Mouse (Mus musculus) heart, embryonic 16.5 days (tissue): Measurements from ENCODE around the gene Kif5c. TPM values are rescaled to one million over a fixed set of nuclear protein-coding genes. Genes with fewer than 3 reads are reported as not detected.

Source experiments
- ATAC-seq: fragments of 200-750 bp; cut with Nextera tagmentation; replicated peaks from 2 replicates; pipeline ENCODE4 v1.8.0; 2017; ENCODE audit warnings: moderate number of reproducible peaks; ENCODE audit not compliant: insufficient read depth, low FRiP score; ENCODE audit errors: extremely low read depth
- H3K27ac ChIP-seq: fragments of 300-500 bp; sonication (generic); 2 replicates; pipeline ENCODE4 v1.5.1; 2014; ENCODE audit warnings: mild to moderate bottlenecking, low read length, control low read depth, moderate library complexity
- H3K27me3 ChIP-seq: fragments of 300-500 bp; sonication (generic); 2 replicates; pipeline ENCODE4 v1.6.1; 2014; ENCODE audit warnings: low read length, mixed read lengths; ENCODE audit not compliant: control insufficient read depth, insufficient read depth
- H3K36me3 ChIP-seq: fragments of 300-500 bp; sonication (generic); 2 replicates; pipeline ENCODE4 v1.6.1; 2014; ENCODE audit not compliant: control insufficient read depth, insufficient read depth
- H3K4me1 ChIP-seq: fragments of 300-500 bp; sonication (generic); 2 replicates; pipeline ENCODE4 v1.6.1; 2014; ENCODE audit warnings: low read length, mixed read lengths; ENCODE audit not compliant: control insufficient read depth, insufficient read depth
- H3K4me2 ChIP-seq: fragments of 300-500 bp; sonication (generic); 2 replicates; pipeline ENCODE4 v1.6.1; 2014; ENCODE audit warnings: low read depth, mild to moderate bottlenecking, control low read depth, low read length
- H3K4me3 ChIP-seq: fragments of 300-500 bp; sonication (generic); 2 replicates; pipeline ENCODE4 v1.5.1; 2014; ENCODE audit warnings: mild to moderate bottlenecking, control low read depth, low read length
- H3K9ac ChIP-seq: fragments of 300-500 bp; sonication (generic); 2 replicates; pipeline ENCODE4 v1.6.1; 2014; ENCODE audit warnings: low read length, control low read depth
- H3K9me3 ChIP-seq: fragments of 300-500 bp; sonication (generic); replicated peaks from 2 replicates; pipeline ENCODE4 v1.6.1; 2016; ENCODE audit warnings: low read length; ENCODE audit not compliant: control insufficient read depth
- WGBS: fragments of 180-500 bp; shearing (Covaris S2); extraction: QIAGEN DNeasy Blood & Tissue Kit; methylation state at CpG from one replicate; pipeline ENCODE4 v1.1.7; 2014; 5-methylcytosine and 5-hydroxymethylcytosine counted together
- polyA plus RNA-seq: library from polyadenylated mRNA; unstranded; fragments of >200 nt; fragmentation: Nextera tagmentation; extraction: Ambion mirVana; gene quantifications from 2 replicates; pipeline ENCODE4 v1.2.1, GENCODE M21; 2015

Gene Kif5c
- polyA plus RNA-seq, 1 experiment from 2014 or later = 0.80 TPM

DNA sequence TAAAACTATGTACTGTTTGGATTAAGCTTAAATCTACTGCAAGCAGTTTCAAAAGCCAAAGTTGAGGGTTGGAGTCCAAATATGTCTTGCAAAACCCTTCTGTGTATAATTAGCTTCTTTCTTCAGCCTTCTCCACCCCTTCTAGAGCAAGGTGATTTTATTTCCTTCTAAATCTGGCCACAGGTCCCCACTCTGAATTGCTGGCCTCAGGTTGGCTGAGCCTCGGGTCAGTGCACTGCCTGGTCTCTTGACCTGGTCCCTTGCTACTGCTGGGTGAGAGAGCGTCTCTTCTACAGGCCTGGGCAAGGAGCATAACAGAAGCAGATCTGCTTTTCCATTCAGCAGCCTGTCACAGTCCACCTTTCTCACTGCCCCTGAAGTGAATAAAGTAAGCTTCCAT lies 149.8 kb downstream of the Kif5c start:
- Histone ChIP-seq H3K27ac (no peak overlapping the region), H3K9me3 (no peaks in the 10 kb centered on the region), H3K4me1 (no peaks in the 10 kb centered on the region), H3K4me2 (no peak overlapping the region), H3K27me3 (no peaks in the 10 kb centered on the region), H3K4me3 (no peak overlapping the region), H3K9ac (no peak overlapping the region), H3K36me3 (no peaks in the 10 kb centered on the region)
- 80% methylated on average over 2 of the region's 2 CpGs for WGBS
- ATAC-seq = no peak

DNA sequence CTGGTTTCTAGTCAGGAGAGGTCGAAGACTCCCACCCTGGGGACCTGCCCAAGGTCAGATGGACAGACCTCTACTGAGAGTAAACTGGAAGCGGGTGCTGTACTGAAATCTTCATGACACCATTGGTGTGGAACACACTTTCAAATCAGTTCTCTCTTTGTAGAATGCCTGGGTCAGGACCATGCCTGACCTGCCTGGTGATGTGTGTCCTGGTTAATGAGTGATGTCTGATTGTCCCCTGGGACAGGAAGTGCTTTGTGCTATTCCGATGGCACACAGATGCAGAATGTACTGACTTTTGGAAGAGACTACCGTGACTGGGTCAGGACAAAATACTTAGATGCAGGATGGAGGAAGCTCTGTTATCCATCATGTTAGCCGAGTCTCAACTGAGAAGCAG lies 151.3 kb downstream of the Kif5c start:
- H3K9ac ChIP-seq = no peak overlapping the region
- no peaks in the 10 kb centered on the region for H3K27me3 ChIP-seq
- H3K36me3 ChIP-seq = no peaks in the 10 kb centered on the region
- no peak overlapping the region for H3K4me2 ChIP-seq
- H3K27ac ChIP-seq = no peak overlapping the region
- H3K4me3 ChIP-seq = no peak overlapping the region
- H3K4me1 ChIP-seq = no peaks in the 10 kb centered on the region
- ATAC-seq = no peak
- WGBS = 76% methylated on average over 5 of the region's 5 CpGs
- H3K9me3 ChIP-seq = no peaks in the 10 kb centered on the region

GRCm38 (mm10) chr2:49771172-49771571 lies 152.1 kb downstream of the Kif5c start:
- ATAC-seq = no peak
- no peak overlapping the region for H3K4me2 ChIP-seq
- H3K9ac ChIP-seq = no peak overlapping the region

GRCm38 (mm10) chr2:49773194-49773931 lies 154.3 kb downstream of the Kif5c start:
- WGBS = 63% methylated on average over 10 of the region's 10 CpGs
- H3K4me2 ChIP-seq = no peak overlapping the region
- no peak for ATAC-seq
- 0 out of 2 replicates have a peak, but pooled peaks cover 4% of the 10 kb centered on the region for H3K4me1 ChIP-seq
- no peak overlapping the region for H3K9ac ChIP-seq
- no peaks in the 10 kb centered on the region for H3K36me3 ChIP-seq
- no peaks in the 10 kb centered on the region for H3K9me3 ChIP-seq
- no peak overlapping the region for H3K4me3 ChIP-seq
- H3K27me3 ChIP-seq = no peaks in the 10 kb centered on the region
- no peak overlapping the region for H3K27ac ChIP-seq

More at GRCm38 (mm10) chr2:49771172-49771571, 152.1 kb downstream of the Kif5c start:
- H3K4me1 ChIP-seq = no peaks in the 10 kb centered on the region
- no peaks in the 10 kb centered on the region for H3K9me3 ChIP-seq
- WGBS = 62% methylated on average over 11 of the region's 11 CpGs
- no peak overlapping the region for H3K4me3 ChIP-seq
- no peaks in the 10 kb centered on the region for H3K36me3 ChIP-seq
- no peak overlapping the region for H3K27ac ChIP-seq
- no peaks in the 10 kb centered on the region for H3K27me3 ChIP-seq

DNA sequence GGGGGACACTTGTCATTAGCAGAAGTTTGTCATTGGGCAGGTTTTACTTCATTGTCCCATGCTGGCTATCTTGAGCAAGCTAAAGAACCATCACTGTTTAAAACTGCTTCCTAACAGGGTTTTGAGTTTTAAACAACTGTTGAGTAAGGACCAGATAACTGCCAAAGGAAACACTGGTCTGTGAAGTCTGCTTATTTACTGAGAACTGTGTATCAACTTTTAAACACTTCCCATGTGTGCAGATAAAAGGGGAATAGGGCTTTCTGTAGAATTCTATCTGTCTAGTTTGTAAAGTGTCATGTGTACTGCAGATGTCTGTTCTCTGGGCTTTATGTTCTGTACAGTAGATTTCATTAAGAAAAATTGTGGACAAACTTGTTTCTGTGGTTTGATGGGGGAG lies 155.1 kb downstream of the Kif5c start:
- no peak overlapping the region for H3K9ac ChIP-seq
- 0 out of 2 replicates have a peak, but pooled peaks cover 4% of the 10 kb centered on the region for H3K4me1 ChIP-seq
- no peak for ATAC-seq
- no peak overlapping the region for H3K27ac ChIP-seq
- no peak overlapping the region for H3K4me3 ChIP-seq
- no peaks in the 10 kb centered on the region for H3K36me3 ChIP-seq
- H3K9me3 ChIP-seq = no peaks in the 10 kb centered on the region
- H3K4me2 ChIP-seq = no peak overlapping the region
- H3K27me3 ChIP-seq = no peaks in the 10 kb centered on the region

- WGBS = 83% methylated on average over 4 of the region's 4 CpGs
- no peak for ATAC-seq
- H3K4me1 ChIP-seq = 0 out of 2 replicates have a peak, but pooled peaks cover 4% of the 10 kb centered on the region
These were observed 156.1 kb downstream of the Kif5c start for GRCm38 (mm10) chr2:49775187-49775586.

DNA sequence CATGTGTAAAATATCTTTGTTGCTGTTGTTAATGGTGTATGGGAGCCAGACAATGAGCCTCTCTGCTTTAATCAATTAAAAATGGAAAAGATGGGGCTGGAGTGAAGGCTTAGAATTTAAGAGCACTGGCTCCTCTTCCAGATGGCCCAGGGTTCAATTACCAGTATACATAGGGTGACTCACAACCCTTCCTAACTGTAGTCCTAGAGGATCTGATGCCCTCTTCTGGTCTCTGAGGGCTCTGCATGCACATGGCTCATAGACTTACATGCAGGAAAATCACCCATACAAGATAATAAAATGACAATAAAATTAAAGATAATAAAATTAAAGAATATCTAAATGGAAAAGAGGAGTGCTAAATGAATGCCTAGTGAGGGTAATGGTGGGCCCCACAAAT lies 156.6 kb downstream of the Kif5c start:
- H3K27ac ChIP-seq = no peak overlapping the region
- no peaks in the 10 kb centered on the region for H3K9me3 ChIP-seq

More at GRCm38 (mm10) chr2:49775187-49775586, 156.1 kb downstream of the Kif5c start:
- no peaks in the 10 kb centered on the region for H3K9me3 ChIP-seq
- no peak overlapping the region for H3K4me2 ChIP-seq
- H3K9ac ChIP-seq = no peak overlapping the region
- no peak overlapping the region for H3K27ac ChIP-seq
- H3K36me3 ChIP-seq = no peaks in the 10 kb centered on the region
- no peaks in the 10 kb centered on the region for H3K27me3 ChIP-seq
- no peak overlapping the region for H3K4me3 ChIP-seq

GRCm38 (mm10) chr2:49776407-49776806 lies 157.3 kb downstream of the Kif5c start:
- Histone ChIP-seq H3K4me3 (no peak overlapping the region), H3K9ac (no peak overlapping the region), H3K4me1 (0 out of 2 replicates have a peak, but pooled peaks cover 4% of the 10 kb centered on the region), H3K9me3 (no peaks in the 10 kb centered on the region), H3K27me3 (no peaks in the 10 kb centered on the region), H3K4me2 (no peak overlapping the region), H3K36me3 (no peaks in the 10 kb centered on the region), H3K27ac (no peak overlapping the region)
- WGBS = 76% methylated on average over 4 of the region's 4 CpGs
- ATAC-seq = no peak

More for the DNA sequence above, 156.6 kb downstream of the Kif5c start:
- H3K27me3 ChIP-seq = no peaks in the 10 kb centered on the region
- ATAC-seq = no peak
- H3K4me2 ChIP-seq = no peak overlapping the region
- 0 out of 2 replicates have a peak, but pooled peaks cover 4% of the 10 kb centered on the region for H3K4me1 ChIP-seq
- no peak overlapping the region for H3K4me3 ChIP-seq
- H3K36me3 ChIP-seq = no peaks in the 10 kb centered on the region
- no peak overlapping the region for H3K9ac ChIP-seq

DNA sequence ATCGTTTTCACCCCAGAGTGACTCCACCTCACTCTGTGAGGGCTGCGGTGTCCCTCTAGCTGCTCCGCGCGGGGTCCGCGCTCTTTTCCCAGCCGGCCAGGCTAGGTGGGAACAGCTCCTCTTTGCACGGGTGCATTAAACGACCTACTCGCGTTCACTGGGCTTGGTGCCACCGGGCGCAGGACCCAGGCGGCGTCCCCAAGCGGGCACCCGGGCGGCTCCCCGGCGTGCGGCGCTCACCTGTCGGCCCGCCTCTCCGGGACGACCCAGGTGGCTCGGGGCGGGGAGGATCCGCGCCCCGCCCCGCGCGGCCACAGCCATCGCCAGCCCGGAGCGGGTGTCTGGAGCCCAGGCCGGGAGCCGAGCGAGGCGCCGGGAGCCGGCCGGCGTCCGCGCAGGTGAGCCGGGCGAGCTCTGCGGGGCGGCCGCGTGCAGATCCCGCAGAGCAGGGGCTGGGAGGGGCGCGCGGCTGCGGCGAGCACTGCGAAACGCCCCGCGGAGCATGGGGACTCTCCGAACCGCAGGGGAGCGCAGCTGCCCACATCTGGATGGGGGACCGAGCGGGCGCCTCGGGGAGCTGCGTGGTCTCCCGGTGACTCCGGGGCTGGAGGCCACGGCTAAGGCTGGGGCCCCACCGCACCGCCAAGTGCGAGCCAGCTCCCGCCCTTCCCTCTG lies 168.4 kb downstream of the Kif5c start, which contains the start of gene Lypd6b:
Gene Lypd6b, plus strand, starts transcription at position 313 of the 675 bp plus-strand sequence.
- Histone ChIP-seq H3K27me3 (peaks cover 34% of the 10 kb centered on the region), H3K9me3 (no peaks in the 10 kb centered on the region), H3K36me3 (no peaks in the 10 kb centered on the region), H3K4me2 (peak within 1 kb of the TSS; percentile 100), H3K4me1 (peaks cover 23% of the 10 kb centered on the region), H3K9ac (peak within 1 kb of the TSS; percentile 75), H3K27ac (no peak within 1 kb of the TSS), H3K4me3 (peak within 1 kb of the TSS; percentile 71)
- no peak; the same call in 1 of the 2 replicates for ATAC-seq
- under 1% methylated on average over 79 of the region's 79 CpGs for WGBS
